Mouse (Mus musculus): ENCODE measurements at regions not wholly inside any gene's neighbourhood (a gene's known extent, or its start where the extent isn't known, plus 50 kb on each side); places are given as distances from the start of the nearest gene placed in this dataset.

GRCm38 (mm10) chr8:26588841-26589240 lies 388.3 kb upstream of the Zfp703 start:
- H3K27me3 ChIP-seq (ENCODE audit: insufficient read depth, low read length), result peaks cover 22% of the 10 kb centered on the region
- H3K36me3 ChIP-seq (replicated peaks), result no peaks in the 10 kb centered on the region
- TF ChIP-seq GATA2 (IDR thresholded peaks at IDR 0.05; ENCODE audit: borderline replicate concordance, low read depth, low read length) (no peak), TAL1 (conservative IDR thresholded peaks at IDR 0.05; ENCODE audit: low read depth, low read length) (no peak), POLR2AphosphoS5 (IDR thresholded peaks at IDR 0.05; ENCODE audit: insufficient replicate concordance, low read depth, low read length) (no peak), GATA1 (IDR thresholded peaks at IDR 0.05; ENCODE audit: borderline replicate concordance, low read length) (no peak), CTCF (IDR thresholded peaks at IDR 0.05; ENCODE audit: low read depth, low read length) (no peak)
- peaks cover 7% of the 10 kb centered on the region; the same call in 1 of the 2 replicates for H3K4me1 ChIP-seq (ENCODE audit: insufficient read depth, low read depth, low read length)
- DNase-seq (ENCODE audit: low spot score) (no peak), ATAC-seq (ENCODE audit: extremely low read depth, insufficient number of reproducible peaks, low FRiP score, poor library complexity, severe bottlenecking) (no peak)
- H3K4me3 ChIP-seq (ENCODE audit: low read depth, low read length), result no peak overlapping the region
- no peaks in the 10 kb centered on the region for H3K9me3 ChIP-seq (replicated peaks)

- Histone ChIP-seq H3K36me3 (replicated peaks) (no peaks in the 10 kb centered on the region), H3K4me3 (ENCODE audit: low read depth, low read length) (no peak overlapping the region), H3K27me3 (ENCODE audit: insufficient read depth, low read length) (peaks cover 22% of the 10 kb centered on the region), H3K4me1 (ENCODE audit: insufficient read depth, low read depth, low read length) (peaks cover 7% of the 10 kb centered on the region; the same call in 1 of the 2 replicates), H3K9me3 (replicated peaks) (no peaks in the 10 kb centered on the region)
- DNase-seq (ENCODE audit: low spot score) (no peak), ATAC-seq (ENCODE audit: extremely low read depth, insufficient number of reproducible peaks, low FRiP score, poor library complexity, severe bottlenecking) (no peak)
- TF ChIP-seq CTCF (IDR thresholded peaks at IDR 0.05; ENCODE audit: low read depth, low read length) (no peak), TAL1 (conservative IDR thresholded peaks at IDR 0.05; ENCODE audit: low read depth, low read length) (no peak), GATA1 (IDR thresholded peaks at IDR 0.05; ENCODE audit: borderline replicate concordance, low read length) (no peak), GATA2 (IDR thresholded peaks at IDR 0.05; ENCODE audit: borderline replicate concordance, low read depth, low read length) (no peak), POLR2AphosphoS5 (IDR thresholded peaks at IDR 0.05; ENCODE audit: insufficient replicate concordance, low read depth, low read length) (no peak)
These were observed 386.4 kb upstream of the Zfp703 start for GRCm38 (mm10) chr8:26590591-26591212.

GRCm38 (mm10) chr8:26591266-26591665 lies 385.9 kb upstream of the Zfp703 start:
- H3K9me3 ChIP-seq (replicated peaks), result no peaks in the 10 kb centered on the region
- no peak overlapping the region for H3K4me3 ChIP-seq (ENCODE audit: low read depth, low read length)
- peaks cover 7% of the 10 kb centered on the region; the same call in 1 of the 2 replicates for H3K4me1 ChIP-seq (ENCODE audit: insufficient read depth, low read depth, low read length)
- no peak for DNase-seq (ENCODE audit: low spot score)
- H3K36me3 ChIP-seq (replicated peaks), result no peaks in the 10 kb centered on the region
- H3K27me3 ChIP-seq (ENCODE audit: insufficient read depth, low read length), result peaks cover 22% of the 10 kb centered on the region
- TF ChIP-seq POLR2AphosphoS5 (IDR thresholded peaks at IDR 0.05; ENCODE audit: insufficient replicate concordance, low read depth, low read length) (no peak), GATA2 (IDR thresholded peaks at IDR 0.05; ENCODE audit: borderline replicate concordance, low read depth, low read length) (no peak), TAL1 (conservative IDR thresholded peaks at IDR 0.05; ENCODE audit: low read depth, low read length) (no peak), GATA1 (IDR thresholded peaks at IDR 0.05; ENCODE audit: borderline replicate concordance, low read length) (no peak), CTCF (IDR thresholded peaks at IDR 0.05; ENCODE audit: low read depth, low read length) (no peak)
- no peak for ATAC-seq (ENCODE audit: extremely low read depth, insufficient number of reproducible peaks, low FRiP score, poor library complexity, severe bottlenecking)

GRCm38 (mm10) chr8:26593536-26594368 lies 383.4 kb upstream of the Zfp703 start:
- no peaks in the 10 kb centered on the region for H3K36me3 ChIP-seq (replicated peaks)
- no peaks in the 10 kb centered on the region for H3K9me3 ChIP-seq (replicated peaks)
- DNase-seq (ENCODE audit: low spot score) (no peak), ATAC-seq (ENCODE audit: extremely low read depth, insufficient number of reproducible peaks, low FRiP score, poor library complexity, severe bottlenecking) (no peak)
- H3K27me3 ChIP-seq (ENCODE audit: insufficient read depth, low read length), result peaks cover 18% of the 10 kb centered on the region
- H3K4me1 ChIP-seq (ENCODE audit: insufficient read depth, low read depth, low read length), result peaks cover 13% of the 10 kb centered on the region; the same call in 1 of the 2 replicates
- H3K4me3 ChIP-seq (ENCODE audit: low read depth, low read length), result no peak overlapping the region
- TF ChIP-seq POLR2AphosphoS5 (IDR thresholded peaks at IDR 0.05; ENCODE audit: insufficient replicate concordance, low read depth, low read length) (no peak), CTCF (IDR thresholded peaks at IDR 0.05; ENCODE audit: low read depth, low read length) (no peak), GATA1 (IDR thresholded peaks at IDR 0.05; ENCODE audit: borderline replicate concordance, low read length) (no peak), TAL1 (conservative IDR thresholded peaks at IDR 0.05; ENCODE audit: low read depth, low read length) (no peak), GATA2 (IDR thresholded peaks at IDR 0.05; ENCODE audit: borderline replicate concordance, low read depth, low read length) (no peak)

- no peak overlapping the region for H3K4me3 ChIP-seq (ENCODE audit: low read depth, low read length)
- no peak for TF ChIP-seq CTCF (IDR thresholded peaks at IDR 0.05; ENCODE audit: low read depth, low read length)
- TF ChIP-seq TAL1 (conservative IDR thresholded peaks at IDR 0.05; ENCODE audit: low read depth, low read length), result no peak
- no peak for TF ChIP-seq GATA1 (IDR thresholded peaks at IDR 0.05; ENCODE audit: borderline replicate concordance, low read length)
- TF ChIP-seq GATA2 (IDR thresholded peaks at IDR 0.05; ENCODE audit: borderline replicate concordance, low read depth, low read length), result no peak
- TF ChIP-seq POLR2AphosphoS5 (IDR thresholded peaks at IDR 0.05; ENCODE audit: insufficient replicate concordance, low read depth, low read length), result no peak
- no peaks in the 10 kb centered on the region for H3K36me3 ChIP-seq (replicated peaks)
- peaks cover 15% of the 10 kb centered on the region for H3K27me3 ChIP-seq (ENCODE audit: insufficient read depth, low read length)
- ATAC-seq (ENCODE audit: extremely low read depth, insufficient number of reproducible peaks, low FRiP score, poor library complexity, severe bottlenecking) (no peak), DNase-seq (ENCODE audit: low spot score) (no peak)
- H3K9me3 ChIP-seq (replicated peaks), result no peaks in the 10 kb centered on the region
- H3K4me1 ChIP-seq (ENCODE audit: insufficient read depth, low read depth, low read length), result peaks cover 13% of the 10 kb centered on the region; the same call in 1 of the 2 replicates
These were observed 382.7 kb upstream of the Zfp703 start for GRCm38 (mm10) chr8:26594369-26594920.
